Mouse (Mus musculus) spleen, adult 2 months (tissue): ENCODE data around the gene Flrt1.

ENCODE experiments used
- CTCF ChIP-seq: fragments of 200-500 bp; IDR thresholded peaks from 2 replicates; pipeline ENCODE4 v1.5.1; 2011; ENCODE audit warnings: mild to moderate bottlenecking, inconsistent platforms; ENCODE audit not compliant: insufficient read depth, insufficient read length, insufficient replicate concordance; ENCODE audit errors: extremely low read depth
- POLR2A ChIP-seq: fragments of 200-500 bp; IDR thresholded peaks from 2 replicates; pipeline ENCODE4 v1.6.1; 2011; ENCODE audit warnings: low read depth, low read length, inconsistent platforms

- no peak for TF ChIP-seq CTCF
- TF ChIP-seq POLR2A = no peak
Observed at GRCm38 (mm10) chr19:7142207-7142915, 36.8 kb upstream of the Flrt1 start.
